Mouse (Mus musculus) MEL (cell line): ENCODE results near the gene E130114P18Rik. TPM values are rescaled to one million over a fixed set of nuclear protein-coding genes. Genes with fewer than 3 reads are reported as not detected.

ENCODE experiments used
- DNase-seq: peaks from one replicate; pipeline ENCODE4 v3.0.0; 2011; ENCODE audit warnings: low read depth, low spot score
- H3K27ac ChIP-seq: 2 replicates; pipeline ENCODE4 v1.5.1; 2012; ENCODE audit warnings: low read depth, mild to moderate bottlenecking, control low read depth, low read length, moderate library complexity; ENCODE audit not compliant: control insufficient read depth
- H3K27me3 ChIP-seq, 2 experiments: fragments of 150-350 bp in 1 of 2; sonication (generic) in 1 of 2; 2 replicates each; pipeline ENCODE4 v1.6.1; 2012; ENCODE audit warnings: low read length in 2 of 2, mild to moderate bottlenecking in 2 of 2, improper control_type of control experiment in 1 of 2, moderate library complexity in 1 of 2; ENCODE audit not compliant: insufficient read depth in 2 of 2, control insufficient read depth in 1 of 2
- H3K36me3 ChIP-seq, 2 experiments: 2 replicates each; pipeline ENCODE4 v1.6.1; 2012 to 2014; ENCODE audit warnings: low read length in 2 of 2, improper control_type of control experiment in 1 of 2, inconsistent platforms in 1 of 2, mild to moderate bottlenecking in 1 of 2; ENCODE audit not compliant: insufficient read depth in 2 of 2, control insufficient read depth in 1 of 2
- H3K4me1 ChIP-seq, 2 experiments: fragments of 150-350 bp in 1 of 2; sonication (generic) in 1 of 2; 2 replicates each; pipeline ENCODE4 v1.6.1; 2012; ENCODE audit warnings: low read length in 2 of 2, improper control_type of control experiment in 1 of 2, mild to moderate bottlenecking in 1 of 2; ENCODE audit not compliant: insufficient read depth in 2 of 2, control insufficient read depth in 1 of 2
- H3K4me3 ChIP-seq, 2 experiments: fragments of 150-350 bp in 1 of 2; sonication (generic) in 1 of 2; 2 replicates each; pipeline ENCODE4 v1.5.1; 2012; ENCODE audit warnings: low read depth in 2 of 2, low read length in 2 of 2, mild to moderate bottlenecking in 2 of 2, moderate library complexity in 2 of 2, control low read depth in 1 of 2, improper control_type of control experiment in 1 of 2; ENCODE audit not compliant: control insufficient read depth in 1 of 2, insufficient read depth in 1 of 2
- H3K79me2 ChIP-seq: 2 replicates; pipeline ENCODE4 v1.6.1; 2012; ENCODE audit warnings: mild to moderate bottlenecking, low read length, moderate library complexity; ENCODE audit not compliant: control insufficient read depth, poor library complexity, insufficient read depth
- H3K9ac ChIP-seq: 2 replicates; pipeline ENCODE4 v1.6.1; 2012; ENCODE audit warnings: low read depth, mild to moderate bottlenecking, control low read depth, low read length, moderate library complexity; ENCODE audit not compliant: control insufficient read depth, poor library complexity, severe bottlenecking
- H3K9me3 ChIP-seq: fragments of 150-350 bp; sonication (generic); replicated peaks from 2 replicates; pipeline ENCODE4 v1.6.1; 2012; ENCODE audit warnings: mild to moderate bottlenecking, low read length, improper control_type of control experiment, moderate library complexity; ENCODE audit not compliant: insufficient read depth
- BHLHE40 ChIP-seq: IDR thresholded peaks from 2 replicates; pipeline ENCODE4 v1.6.1; 2012; ENCODE audit warnings: low read depth, mild to moderate bottlenecking, inconsistent platforms, low read length, improper control_type of control experiment, borderline replicate concordance
- CHD1 ChIP-seq: IDR thresholded peaks from 2 replicates; pipeline ENCODE4 v1.6.1; 2012; ENCODE audit warnings: low read depth, mild to moderate bottlenecking, inconsistent platforms, low read length, improper control_type of control experiment
- CHD2 ChIP-seq: IDR thresholded peaks from 2 replicates; pipeline ENCODE4 v1.6.1; 2011; ENCODE audit warnings: low read length, improper control_type of control experiment
- CTCF ChIP-seq, 3 experiments: IDR thresholded peaks in 2 of 3; conservative IDR thresholded peaks in 1 of 3; 2 replicates each; pipeline ENCODE4 v1.5.1; 2011 to 2012; ENCODE audit warnings: low read length in 3 of 3, low read depth in 2 of 3, mild to moderate bottlenecking in 2 of 3, improper control_type of control experiment in 1 of 3, inconsistent platforms in 1 of 3, mixed read lengths in 1 of 3, moderate library complexity in 1 of 3; ENCODE audit not compliant: control insufficient read depth in 1 of 3, insufficient read depth in 1 of 3, poor library complexity in 1 of 3, severe bottlenecking in 1 of 3
- ELF1 ChIP-seq: IDR thresholded peaks from 2 replicates; pipeline ENCODE4 v1.6.1; 2014; ENCODE audit warnings: low read depth, mild to moderate bottlenecking, inconsistent platforms, low read length, improper control_type of control experiment, moderate library complexity
- EP300 ChIP-seq, 2 experiments: IDR thresholded peaks; 2 replicates each; pipeline ENCODE4 v1.6.1; 2011; ENCODE audit warnings: improper control_type of control experiment in 2 of 2, low read length in 2 of 2, low read depth in 1 of 2, mild to moderate bottlenecking in 1 of 2
- ETS1 ChIP-seq: IDR thresholded peaks from 2 replicates; pipeline ENCODE4 v1.6.1; 2012; ENCODE audit warnings: low read depth, mild to moderate bottlenecking, inconsistent platforms, low read length, improper control_type of control experiment, moderate library complexity
- GABPA ChIP-seq: IDR thresholded peaks from 2 replicates; pipeline ENCODE4 v1.6.1; 2012; ENCODE audit warnings: low read depth, mild to moderate bottlenecking, inconsistent platforms, low read length, improper control_type of control experiment, moderate library complexity
- MAFK ChIP-seq: IDR thresholded peaks from 2 replicates; pipeline ENCODE4 v1.6.1; 2011; ENCODE audit warnings: low read depth, mild to moderate bottlenecking, low read length, improper control_type of control experiment, borderline replicate concordance
- MAX ChIP-seq: IDR thresholded peaks from 2 replicates; pipeline ENCODE4 v1.6.1; 2011; ENCODE audit warnings: low read length, improper control_type of control experiment
- MEF2A ChIP-seq: IDR thresholded peaks from 2 replicates; pipeline ENCODE4 v1.6.1; 2014; ENCODE audit warnings: low read depth, mild to moderate bottlenecking, inconsistent platforms, low read length, improper control_type of control experiment; ENCODE audit not compliant: poor library complexity, insufficient replicate concordance, severe bottlenecking; ENCODE audit errors: extremely low read depth
- MXI1 ChIP-seq: IDR thresholded peaks from 2 replicates; pipeline ENCODE4 v1.6.1; 2011; ENCODE audit warnings: mild to moderate bottlenecking, low read depth, low read length, improper control_type of control experiment
- MYC ChIP-seq: IDR thresholded peaks from 2 replicates; pipeline ENCODE4 v1.6.1; 2011; ENCODE audit warnings: low read depth, mild to moderate bottlenecking, low read length, improper control_type of control experiment, moderate library complexity
- NELFE ChIP-seq: IDR thresholded peaks from 2 replicates; pipeline ENCODE4 v1.6.1; 2011; ENCODE audit warnings: low read depth, low read length, improper control_type of control experiment
- NRF1 ChIP-seq: IDR thresholded peaks from 2 replicates; pipeline ENCODE4 v1.6.1; 2014; ENCODE audit warnings: low read depth, mild to moderate bottlenecking, inconsistent platforms, low read length, improper control_type of control experiment, moderate library complexity; ENCODE audit not compliant: poor library complexity, insufficient read depth, severe bottlenecking
- POLR2A ChIP-seq, 2 experiments: IDR thresholded peaks; 2 replicates each; pipeline ENCODE4 v1.6.1; 2011 to 2012; ENCODE audit warnings: low read length in 2 of 2, mild to moderate bottlenecking in 2 of 2, control low read depth in 1 of 2, improper control_type of control experiment in 1 of 2, low read depth in 1 of 2, moderate library complexity in 1 of 2; ENCODE audit not compliant: control insufficient read depth in 1 of 2, insufficient read depth in 1 of 2, poor library complexity in 1 of 2
- POLR2AphosphoS2 ChIP-seq: IDR thresholded peaks from 2 replicates; pipeline ENCODE4 v1.6.1; 2011; ENCODE audit warnings: low read length, improper control_type of control experiment
- POLR2AphosphoS5 ChIP-seq: IDR thresholded peaks from 2 replicates; pipeline ENCODE4 v1.6.1; 2012; ENCODE audit warnings: low read depth, borderline replicate concordance, mild to moderate bottlenecking, inconsistent platforms, low read length, moderate library complexity, mixed read lengths
- RCOR1 ChIP-seq: IDR thresholded peaks from 2 replicates; pipeline ENCODE4 v1.6.1; 2012; ENCODE audit warnings: low read depth, mild to moderate bottlenecking, inconsistent platforms, low read length, improper control_type of control experiment
- SIN3A ChIP-seq: IDR thresholded peaks from 2 replicates; pipeline ENCODE4 v1.6.1; 2012; ENCODE audit warnings: low read length, improper control_type of control experiment, inconsistent platforms
- TAL1 ChIP-seq: IDR thresholded peaks from 2 replicates; pipeline ENCODE4 v1.6.1; 2012; ENCODE audit warnings: mild to moderate bottlenecking, inconsistent platforms, low read length, moderate library complexity, mixed read lengths
- UBTF ChIP-seq: IDR thresholded peaks from 2 replicates; pipeline ENCODE4 v1.6.1; 2012; ENCODE audit warnings: low read depth, mild to moderate bottlenecking, inconsistent platforms, low read length, improper control_type of control experiment, moderate library complexity, borderline replicate concordance; ENCODE audit not compliant: insufficient read depth
- USF2 ChIP-seq, 2 experiments: IDR thresholded peaks; 2 replicates each; pipeline ENCODE4 v1.6.1; 2011 to 2012; ENCODE audit warnings: improper control_type of control experiment in 2 of 2, low read length in 2 of 2, borderline replicate concordance in 1 of 2, inconsistent platforms in 1 of 2, low read depth in 1 of 2, mild to moderate bottlenecking in 1 of 2; ENCODE audit not compliant: insufficient read depth in 1 of 2
- ZKSCAN1 ChIP-seq: IDR thresholded peaks from 2 replicates; pipeline ENCODE4 v1.6.1; 2012; ENCODE audit warnings: low read depth, mild to moderate bottlenecking, inconsistent platforms, low read length, improper control_type of control experiment, moderate library complexity
- ZMIZ1 ChIP-seq: IDR thresholded peaks from 2 replicates; pipeline ENCODE4 v1.6.1; 2012; ENCODE audit warnings: low read depth, mild to moderate bottlenecking, inconsistent platforms, low read length, improper control_type of control experiment, moderate library complexity
- ZNF384 ChIP-seq: IDR thresholded peaks from 2 replicates; pipeline ENCODE4 v1.6.1; 2012; ENCODE audit warnings: low read depth, mild to moderate bottlenecking, inconsistent platforms, low read length, improper control_type of control experiment
- polyA plus RNA-seq, 2 experiments: library from polyadenylated mRNA; stranded (reverse) in 1 of 2; unstranded in 1 of 2; fragments of >175 nt in 1 of 2; fragments of >200 nt in 1 of 2; gene quantifications; 2 replicates each; pipeline versions ENCODE4 v1.2.1 to v1.2.4; 2012; ENCODE audit warnings: low replicate concordance in 2 of 2, low read depth in 1 of 2; ENCODE audit not compliant: insufficient read length in 2 of 2, insufficient read depth in 1 of 2, missing spikeins in 1 of 2
- total RNA-seq: library from RNA; depleted of rRNA; stranded (reverse); fragments of 300-350 nt; gene quantifications from 2 replicates; pipeline ENCODE4 v1.2.3, GENCODE M21; 2012

Gene E130114P18Rik
- total and polyA plus RNA-seq, 3 experiments = not detected

GRCm38 (mm10) chr4:97648436-97648707 is 129.5 kb downstream of the E130114P18Rik start:
- Histone ChIP-seq H3K27me3 (peaks cover 0 to 3% of the 10 kb centered on the region in 2 experiments; a peak in 3 of 4 replicates), H3K36me3 (no peaks in the 10 kb centered on the region), H3K9ac (no peak overlapping the region), H3K4me3 (no peak overlapping the region), H3K4me1 (no peaks in the 10 kb centered on the region), H3K27ac (no peak overlapping the region), H3K9me3 (no peaks in the 10 kb centered on the region), H3K79me2 (no peaks in the 10 kb centered on the region)
- DNase-seq = no peak
- TF ChIP-seq NRF1 = no peak
- no peak for TF ChIP-seq RCOR1
- TF ChIP-seq POLR2AphosphoS5 = no peak
- TF ChIP-seq MXI1 = no peak
- TF ChIP-seq BHLHE40 = no peak
- TF ChIP-seq MYC = no peak
- TF ChIP-seq ZNF384 = no peak
- TF ChIP-seq TAL1 = no peak
- TF ChIP-seq UBTF = no peak
- TF ChIP-seq ZKSCAN1 = no peak
- no peak for TF ChIP-seq GABPA
- TF ChIP-seq MAX = no peak
- TF ChIP-seq POLR2A (IDR thresholded peaks at IDR 0.05; ENCODE audit: control insufficient read depth in 1 of 2, insufficient read depth in 1 of 2, low read depth in 1 of 2, low read length in 2 of 2, poor library complexity in 1 of 2) = no peak
- no peak for TF ChIP-seq EP300 (IDR thresholded peaks at IDR 0.05; ENCODE audit: low read depth in 1 of 2, low read length in 2 of 2)
- no peak for TF ChIP-seq CHD1
- no peak for TF ChIP-seq MAFK
- TF ChIP-seq MEF2A = no peak
- no peak for TF ChIP-seq ETS1

- H3K27me3 ChIP-seq = peaks cover 0 to 3% of the 10 kb centered on the region in 2 experiments; a peak in 3 of 4 replicates
- no peak for TF ChIP-seq ETS1
- no peak for TF ChIP-seq MXI1
- TF ChIP-seq MYC = no peak
- no peak for TF ChIP-seq SIN3A
- TF ChIP-seq ELF1 = no peak
- TF ChIP-seq CHD2 = no peak
- TF ChIP-seq ZMIZ1 = no peak
- no peak for TF ChIP-seq MAFK
- no peak for TF ChIP-seq POLR2A (IDR thresholded peaks at IDR 0.05; ENCODE audit: control insufficient read depth in 1 of 2, insufficient read depth in 1 of 2, low read depth in 1 of 2, low read length in 2 of 2, poor library complexity in 1 of 2)
- no peak for TF ChIP-seq USF2 (IDR thresholded peaks at IDR 0.05; ENCODE audit: borderline replicate concordance in 1 of 2, insufficient read depth in 1 of 2, low read depth in 1 of 2, low read length in 2 of 2)
- TF ChIP-seq POLR2AphosphoS2 = no peak
- no peak for TF ChIP-seq CTCF (IDR thresholded peaks at IDR 0.05 in 2 of 3, conservative IDR thresholded peaks at IDR 0.05 in 1 of 3; ENCODE audit: control insufficient read depth in 1 of 3, insufficient read depth in 1 of 3, low read depth in 2 of 3, low read length in 3 of 3, poor library complexity in 1 of 3, severe bottlenecking in 1 of 3)
- no peak for TF ChIP-seq BHLHE40
- TF ChIP-seq TAL1 = no peak
- no peak for TF ChIP-seq ZKSCAN1
- no peak for TF ChIP-seq NELFE
- TF ChIP-seq UBTF = no peak
- TF ChIP-seq, all 39 proteins: peak for 0
- H3K9ac ChIP-seq = no peak overlapping the region
- H3K9me3 ChIP-seq = no peaks in the 10 kb centered on the region
- DNase-seq = no peak
- no peaks in the 10 kb centered on the region for H3K79me2 ChIP-seq
- no peaks in the 10 kb centered on the region for H3K36me3 ChIP-seq
- H3K4me1 ChIP-seq = no peaks in the 10 kb centered on the region
- no peak overlapping the region for H3K4me3 ChIP-seq
- H3K27ac ChIP-seq = no peak overlapping the region
Observed at GRCm38 (mm10) chr4:97647700-97648435, 130.0 kb downstream of the E130114P18Rik start.
